Mouse (Mus musculus): ENCODE data around the gene Lyrm4. TPM values are rescaled to one million over a fixed set of nuclear protein-coding genes. Genes with fewer than 3 reads are reported as not detected.

Gene Lyrm4
- polyA plus RNA-seq, 1 experiment from 2014 or later, result 16.9 TPM

GRCm38 (mm10) chr13:35949814-35950455, 167.4 kb downstream of the Lyrm4 start:
- 71% methylated on average over 17 of the region's 17 CpGs for WGBS
- ATAC-seq, result no peak
- no peak for TF ChIP-seq CTCF (IDR thresholded peaks at IDR 0.05; ENCODE audit: low read depth)

GRCm38 (mm10) chr13:35947354-35948000, 169.8 kb downstream of the Lyrm4 start:
- Histone ChIP-seq H3K27ac (ENCODE audit: low read depth, low read length) (no peak overlapping the region), H3K36me3 (ENCODE audit: control insufficient read depth, insufficient read depth) (no peaks in the 10 kb centered on the region), H3K4me1 (replicated peaks; ENCODE audit: control insufficient read depth, insufficient read depth, low read length) (no peaks in the 10 kb centered on the region; the same call in 1 of the 2 replicates), H3K9ac (ENCODE audit: low read depth, low read length) (no peak overlapping the region), H3K4me2 (replicated peaks; ENCODE audit: low read depth) (no peak overlapping the region), H3K27me3 (replicated peaks; ENCODE audit: control insufficient read depth, insufficient read depth, low read length) (no peaks in the 10 kb centered on the region), H3K4me3 (ENCODE audit: low read depth, low read length) (no peak overlapping the region), H3K9me3 (ENCODE audit: control insufficient read depth) (no peaks in the 10 kb centered on the region)
- peak; percentile 96 for TF ChIP-seq CTCF (IDR thresholded peaks at IDR 0.05; ENCODE audit: low read depth)
- ATAC-seq, result no peak
- 22% methylated on average over 14 of the region's 14 CpGs for WGBS

More at GRCm38 (mm10) chr13:35949814-35950455, 167.4 kb downstream of the Lyrm4 start:
- no peak overlapping the region for H3K4me3 ChIP-seq (ENCODE audit: low read depth, low read length)
- no peaks in the 10 kb centered on the region for H3K9me3 ChIP-seq (ENCODE audit: control insufficient read depth)
- no peak overlapping the region for H3K4me2 ChIP-seq (replicated peaks; ENCODE audit: low read depth)
- H3K36me3 ChIP-seq (ENCODE audit: control insufficient read depth, insufficient read depth), result no peaks in the 10 kb centered on the region
- H3K27me3 ChIP-seq (replicated peaks; ENCODE audit: control insufficient read depth, insufficient read depth, low read length), result no peaks in the 10 kb centered on the region
- H3K27ac ChIP-seq (ENCODE audit: low read depth, low read length), result no peak overlapping the region
- H3K4me1 ChIP-seq (replicated peaks; ENCODE audit: control insufficient read depth, insufficient read depth, low read length), result no peaks in the 10 kb centered on the region; the same call in 1 of the 2 replicates
- no peak overlapping the region for H3K9ac ChIP-seq (ENCODE audit: low read depth, low read length)

DNA sequence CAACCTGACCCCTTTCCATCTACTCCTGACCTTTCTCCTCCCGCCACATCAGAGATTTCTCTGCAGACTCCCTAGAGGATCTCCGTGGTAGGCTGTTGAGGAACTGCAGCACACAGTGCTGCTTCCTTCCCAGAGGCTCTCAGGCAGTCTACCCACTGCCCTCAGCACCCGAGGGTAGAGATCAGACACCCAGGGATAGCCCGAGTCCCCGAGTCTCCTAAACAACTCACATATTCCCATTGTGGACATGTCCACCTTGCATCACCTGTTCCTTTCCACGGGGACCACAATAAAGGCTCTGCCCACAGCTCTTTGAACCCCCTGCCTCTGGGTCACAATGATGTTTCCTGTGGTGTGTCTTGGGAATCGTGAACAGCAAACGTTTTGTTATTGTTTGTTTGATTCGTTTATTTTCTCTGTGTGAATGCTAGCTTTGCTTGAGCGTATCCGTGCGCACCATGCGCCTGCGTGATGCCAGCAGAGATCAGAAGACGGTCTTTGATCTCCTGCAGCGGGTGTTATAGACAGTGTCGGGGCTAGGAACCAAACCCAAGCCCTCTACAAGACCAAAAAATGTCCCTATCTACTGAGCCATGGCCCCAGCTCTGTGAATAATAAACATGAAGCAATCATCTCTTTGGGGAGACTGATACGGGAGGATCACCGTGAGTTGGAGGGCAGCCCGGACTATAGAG, 170.5 kb downstream of the Lyrm4 start:
- H3K9ac ChIP-seq (ENCODE audit: low read depth, low read length), result no peak overlapping the region
- no peak for ATAC-seq
- TF ChIP-seq CTCF (IDR thresholded peaks at IDR 0.05; ENCODE audit: low read depth), result no peak
- no peak overlapping the region for H3K4me3 ChIP-seq (ENCODE audit: low read depth, low read length)
- 72% methylated on average over 20 of the region's 20 CpGs for WGBS
- no peaks in the 10 kb centered on the region for H3K27me3 ChIP-seq (replicated peaks; ENCODE audit: control insufficient read depth, insufficient read depth, low read length)
- H3K9me3 ChIP-seq (ENCODE audit: control insufficient read depth), result no peaks in the 10 kb centered on the region
- H3K4me1 ChIP-seq (replicated peaks; ENCODE audit: control insufficient read depth, insufficient read depth, low read length), result no peaks in the 10 kb centered on the region; the same call in 1 of the 2 replicates
- H3K4me2 ChIP-seq (replicated peaks; ENCODE audit: low read depth), result no peak overlapping the region
- H3K27ac ChIP-seq (ENCODE audit: low read depth, low read length), result no peak overlapping the region
- H3K36me3 ChIP-seq (ENCODE audit: control insufficient read depth, insufficient read depth), result no peaks in the 10 kb centered on the region

- ATAC-seq, result no peak
- Histone ChIP-seq H3K36me3 (ENCODE audit: control insufficient read depth, insufficient read depth) (no peaks in the 10 kb centered on the region), H3K4me3 (ENCODE audit: low read depth, low read length) (no peak overlapping the region), H3K9me3 (ENCODE audit: control insufficient read depth) (no peaks in the 10 kb centered on the region), H3K4me2 (replicated peaks; ENCODE audit: low read depth) (no peak overlapping the region), H3K9ac (ENCODE audit: low read depth, low read length) (no peak overlapping the region), H3K27me3 (replicated peaks; ENCODE audit: control insufficient read depth, insufficient read depth, low read length) (no peaks in the 10 kb centered on the region), H3K4me1 (replicated peaks; ENCODE audit: control insufficient read depth, insufficient read depth, low read length) (no peaks in the 10 kb centered on the region), H3K27ac (ENCODE audit: low read depth, low read length) (no peak overlapping the region)
- no peak for TF ChIP-seq CTCF (IDR thresholded peaks at IDR 0.05; ENCODE audit: low read depth)
- 70% methylated on average over 5 of the region's 5 CpGs for WGBS
These were observed 176.4 kb downstream of the Lyrm4 start for GRCm38 (mm10) chr13:35940934-35941333.

DNA sequence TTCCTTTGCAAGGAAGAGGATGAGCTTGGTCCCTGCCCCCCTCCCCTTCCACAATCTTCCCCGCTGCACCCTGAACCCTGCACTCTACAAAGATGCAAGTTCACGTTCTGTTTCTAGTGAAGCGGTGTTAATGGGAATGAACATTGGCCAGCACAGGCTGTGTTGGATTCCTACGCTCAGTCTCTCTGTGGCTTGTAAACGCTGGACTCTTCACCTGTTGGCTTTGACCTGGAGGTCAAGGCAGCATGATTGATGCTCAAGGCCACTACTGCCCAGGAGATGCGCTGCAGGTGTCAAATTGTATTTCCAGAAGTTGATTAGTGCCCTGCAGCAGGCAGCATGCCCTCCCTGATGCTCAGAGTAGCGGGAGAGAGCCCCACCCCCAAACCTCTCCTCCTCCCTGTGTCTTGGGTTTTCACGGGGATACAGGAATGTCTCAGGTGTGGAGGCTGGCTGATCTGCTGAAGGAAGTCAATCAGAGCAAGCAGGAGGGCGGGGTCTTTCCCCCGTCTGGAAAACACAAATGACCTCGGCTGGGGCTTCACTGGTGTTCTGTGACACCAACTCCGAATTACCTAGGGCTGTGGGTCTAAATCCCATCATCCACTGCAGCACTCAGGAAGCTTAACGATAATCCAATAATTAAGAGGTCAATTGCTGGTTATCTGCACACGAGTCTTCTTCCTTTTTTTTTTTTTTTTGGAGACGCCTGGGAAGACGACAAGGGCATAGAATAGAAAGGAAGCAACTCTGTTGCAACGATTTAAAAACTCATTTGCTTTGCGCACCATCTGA, 177.3 kb downstream of the Lyrm4 start:
- Histone ChIP-seq H3K4me2 (replicated peaks; ENCODE audit: low read depth) (no peak overlapping the region), H3K27ac (ENCODE audit: low read depth, low read length) (no peak overlapping the region), H3K36me3 (ENCODE audit: control insufficient read depth, insufficient read depth) (no peaks in the 10 kb centered on the region), H3K4me3 (ENCODE audit: low read depth, low read length) (no peak overlapping the region), H3K4me1 (replicated peaks; ENCODE audit: control insufficient read depth, insufficient read depth, low read length) (no peaks in the 10 kb centered on the region), H3K27me3 (replicated peaks; ENCODE audit: control insufficient read depth, insufficient read depth, low read length) (no peaks in the 10 kb centered on the region), H3K9me3 (ENCODE audit: control insufficient read depth) (peaks cover 4% of the 10 kb centered on the region; the same call in 1 of the 2 replicates), H3K9ac (ENCODE audit: low read depth, low read length) (no peak overlapping the region)
- WGBS, result 48% methylated on average over 18 of the region's 18 CpGs
- no peak for ATAC-seq
- TF ChIP-seq CTCF (IDR thresholded peaks at IDR 0.05; ENCODE audit: low read depth), result no peak

GRCm38 (mm10) chr13:35937991-35938390, 179.3 kb downstream of the Lyrm4 start:
- WGBS, result 90% methylated on average over 2 of the region's 2 CpGs

More at GRCm38 (mm10) chr13:35937991-35938390, 179.3 kb downstream of the Lyrm4 start:
- Histone ChIP-seq H3K27me3 (replicated peaks; ENCODE audit: control insufficient read depth, insufficient read depth, low read length) (no peaks in the 10 kb centered on the region), H3K36me3 (ENCODE audit: control insufficient read depth, insufficient read depth) (no peaks in the 10 kb centered on the region), H3K4me1 (replicated peaks; ENCODE audit: control insufficient read depth, insufficient read depth, low read length) (no peaks in the 10 kb centered on the region), H3K27ac (ENCODE audit: low read depth, low read length) (no peak overlapping the region), H3K4me2 (replicated peaks; ENCODE audit: low read depth) (no peak overlapping the region), H3K4me3 (ENCODE audit: low read depth, low read length) (no peak overlapping the region), H3K9ac (ENCODE audit: low read depth, low read length) (no peak overlapping the region), H3K9me3 (ENCODE audit: control insufficient read depth) (peaks cover 12% of the 10 kb centered on the region; the same call in 1 of the 2 replicates)
- no peak for TF ChIP-seq CTCF (IDR thresholded peaks at IDR 0.05; ENCODE audit: low read depth)
- ATAC-seq, result no peak

Other genes with a start within 250 kb of the Lyrm4 start
- gene Rpp40, start 211.2 kb downstream of the Lyrm4 start, polyA plus RNA-seq (2015; fragmentation: Nextera tagmentation; extraction: Ambion mirVana), result 6.6 and 9.1 TPM in 2 replicates
- 0.38 and 0.51 TPM in 2 replicates for gene Ppp1r3g, start 158.7 kb downstream of the Lyrm4 start, polyA plus RNA-seq (2015; fragmentation: Nextera tagmentation; extraction: Ambion mirVana)
- 29.8 and 33.9 TPM in 2 replicates for gene Fars2, start 114 bp downstream of the Lyrm4 start, polyA plus RNA-seq (2015; fragmentation: Nextera tagmentation; extraction: Ambion mirVana)